Mouse (Mus musculus) layer of hippocampus, adult 2 months (tissue): ENCODE measurements around the gene Apobr. TPM values are rescaled to one million over a fixed set of nuclear protein-coding genes. Genes with fewer than 3 reads are reported as not detected.

Source experiments
- DNase-seq, 2 experiments: peaks; one replicate each; pipeline ENCODE4 v3.0.0; 2022; ENCODE audit warnings: low spot score in 2 of 2
- H3K27ac ChIP-seq: fragments of 200-600 bp; 2 replicates; pipeline ENCODE4 v1.8.1; 2022
- H3K4me3 ChIP-seq: fragments of 200-600 bp; 2 replicates; pipeline ENCODE4 v1.8.1; 2022; ENCODE audit warnings: mild to moderate bottlenecking
- CTCF ChIP-seq: fragments of 200-600 bp; conservative IDR thresholded peaks from 2 replicates; pipeline ENCODE4 v1.8.1; 2022; ENCODE audit warnings: antibody characterized with exemption, mild to moderate bottlenecking, moderate library complexity
- total RNA-seq, 2 experiments: library from RNA; stranded (reverse); gene quantifications; 2 replicates each; pipeline ENCODE4 v1.2.3; 2021

Gene Apobr
- total RNA-seq, 2 experiments from 2014 or later, result 0.37 to 0.44 TPM

DNA sequence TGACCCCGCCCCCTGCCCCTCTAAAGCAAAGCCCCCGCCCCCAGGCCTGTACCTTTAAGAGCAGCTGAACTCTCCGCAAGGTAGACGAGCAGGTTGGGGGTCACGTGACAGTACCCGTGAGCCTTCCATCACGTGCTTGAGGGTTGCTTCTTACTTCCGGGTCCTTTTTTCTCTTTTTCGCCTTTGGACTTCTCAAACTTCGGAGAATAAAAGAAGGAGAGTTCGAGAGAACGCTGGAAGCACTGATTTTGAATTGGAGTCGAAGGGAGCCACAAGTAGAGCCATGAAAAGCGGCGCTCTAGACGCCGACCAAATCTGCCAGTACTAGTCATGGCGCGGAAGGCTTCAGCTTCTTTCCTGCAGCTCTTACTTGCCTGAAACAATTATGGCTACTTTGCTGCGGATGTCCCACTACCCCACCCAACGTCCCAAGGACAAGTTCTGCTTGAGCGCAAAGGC is 1.5 kb upstream of the Apobr start:
- Histone ChIP-seq H3K27ac (peak overlapping the region; percentile 97), H3K4me3 (peak overlapping the region; percentile 86)
- TF ChIP-seq CTCF, result no peak
- peak; percentile 82 to 84 for DNase-seq

- no peak for DNase-seq
- Histone ChIP-seq H3K4me3 (peak overlapping the region; percentile 86), H3K27ac (peak overlapping the region; percentile 97)
- TF ChIP-seq CTCF, result no peak
Measured at GRCm38 (mm10) chr7:126583761-126584160, 981 bp upstream of the Apobr start.

GRCm38 (mm10) chr7:126585717-126586116 is 975 bp downstream of the Apobr start, which contains the start of gene Cln3:
TSS of gene Cln3 (minus strand) at chr7:126585817.
- TF ChIP-seq CTCF, result no peak
- no peak for DNase-seq
- Histone ChIP-seq H3K27ac (no peak within 1 kb of the TSS), H3K4me3 (no peak within 1 kb of the TSS)

DNA sequence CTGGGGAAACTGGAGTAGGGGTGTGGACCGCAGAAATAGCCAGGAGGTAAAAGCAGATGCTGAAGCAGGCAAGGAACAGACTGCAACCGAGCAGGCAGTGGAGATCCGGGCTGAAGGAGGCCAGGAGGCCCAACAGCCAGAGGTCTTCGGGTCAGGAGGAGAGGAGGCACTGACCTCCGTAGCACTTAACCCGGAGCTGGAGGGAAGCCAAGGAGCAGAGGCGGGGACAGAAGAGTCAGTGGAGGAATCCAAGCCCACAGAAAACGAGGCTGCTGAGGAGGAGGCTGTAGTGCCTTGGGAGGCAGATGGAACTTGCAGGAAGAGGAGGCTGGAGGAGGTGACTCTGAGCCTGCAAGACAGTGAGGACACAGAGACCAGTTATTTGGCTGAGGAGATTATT is 2.1 kb downstream of the Apobr start:
- Histone ChIP-seq H3K4me3 (no peak overlapping the region), H3K27ac (no peak overlapping the region)
- DNase-seq, result no peak
- no peak for TF ChIP-seq CTCF

- DNase-seq, result peak; percentile 20 to 57
- H3K4me3 ChIP-seq, result peak overlapping the region; percentile 26; the same call in 1 of the 2 replicates
- no peak overlapping the region for H3K27ac ChIP-seq
- peak; percentile 78 for TF ChIP-seq CTCF
Measured at GRCm38 (mm10) chr7:126587779-126588178, 3.0 kb downstream of the Apobr start.

GRCm38 (mm10) chr7:126594862-126595561 is 10.3 kb downstream of the Apobr start, which contains the start of gene Il27:
TSS of gene Il27 (minus strand) at chr7:126594941.
- H3K27ac ChIP-seq, result no peak within 1 kb of the TSS
- no peak for DNase-seq
- no peak within 1 kb of the TSS for H3K4me3 ChIP-seq
- TF ChIP-seq CTCF, result no peak

DNA sequence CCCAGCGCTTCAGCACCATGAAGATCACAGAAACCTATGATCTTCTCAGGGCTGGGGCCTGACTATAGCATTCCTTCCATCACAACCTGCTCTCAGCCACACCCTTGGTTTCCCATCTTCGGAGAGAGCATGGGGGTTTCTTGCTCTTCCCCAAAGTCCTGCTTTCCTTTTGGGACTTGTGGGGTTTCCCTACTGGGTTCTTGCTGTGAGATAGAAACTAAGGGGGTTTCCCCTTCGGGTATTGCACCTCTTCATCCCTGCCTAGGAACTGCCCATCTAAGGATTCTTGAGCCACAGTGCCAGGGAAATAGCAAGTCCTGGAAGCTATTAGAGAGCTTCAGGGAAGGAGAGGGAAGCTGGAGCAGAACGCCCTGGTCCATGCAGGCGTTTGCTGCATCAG is 11.1 kb downstream of the Apobr start:
- no peak overlapping the region for H3K27ac ChIP-seq
- TF ChIP-seq CTCF, result no peak
- H3K4me3 ChIP-seq, result no peak overlapping the region
- no peak for DNase-seq

DNA sequence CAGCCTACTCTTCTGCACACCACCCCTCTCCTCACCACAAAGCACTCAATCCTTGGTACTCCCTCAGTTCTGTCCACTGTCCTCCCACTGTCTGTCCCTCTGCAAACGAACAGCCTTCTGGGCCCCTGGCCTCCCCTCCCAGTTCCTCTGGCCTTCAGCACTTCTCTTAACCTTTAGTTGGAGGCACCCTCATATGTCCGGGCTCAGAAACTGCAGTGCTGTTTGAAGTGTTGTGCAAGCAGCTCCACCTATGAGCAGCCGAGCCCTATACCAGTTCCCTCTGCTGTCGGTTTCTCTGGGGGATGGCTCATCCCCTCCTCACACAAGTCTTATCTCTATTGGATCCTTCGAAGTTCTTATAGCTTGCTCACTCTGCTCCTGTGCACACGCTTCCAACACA is 11.7 kb downstream of the Apobr start:
- no peak overlapping the region for H3K4me3 ChIP-seq
- no peak overlapping the region for H3K27ac ChIP-seq
- no peak for DNase-seq
- TF ChIP-seq CTCF, result no peak

GRCm38 (mm10) chr7:126598919-126599318 is 14.2 kb downstream of the Apobr start:
- TF ChIP-seq CTCF, result no peak

DNA sequence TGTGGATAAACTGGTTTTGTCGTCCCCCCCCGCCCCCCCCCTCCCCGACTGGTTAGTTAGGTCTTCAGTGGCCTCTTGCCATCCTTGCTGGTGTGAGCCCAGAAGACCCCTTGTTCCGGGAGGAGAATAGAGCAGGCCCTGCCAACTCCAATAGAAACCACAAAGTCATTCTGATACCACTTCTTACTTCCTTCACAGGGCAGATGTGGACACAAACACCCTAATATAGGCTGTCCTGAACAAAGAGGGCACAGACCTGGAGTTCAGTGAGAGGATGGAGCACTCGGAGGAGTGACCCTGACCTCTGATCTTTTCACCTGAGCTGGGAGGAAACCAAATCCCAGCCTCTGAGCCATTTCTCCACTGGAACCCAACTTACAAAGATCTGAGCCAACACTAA is 17.2 kb downstream of the Apobr start:
- no peak overlapping the region for H3K27ac ChIP-seq
- no peak overlapping the region for H3K4me3 ChIP-seq
- no peak for DNase-seq
- TF ChIP-seq CTCF, result no peak

More at GRCm38 (mm10) chr7:126598919-126599318, 14.2 kb downstream of the Apobr start:
- no peak for DNase-seq
- H3K27ac ChIP-seq, result no peak overlapping the region
- no peak overlapping the region for H3K4me3 ChIP-seq

DNA sequence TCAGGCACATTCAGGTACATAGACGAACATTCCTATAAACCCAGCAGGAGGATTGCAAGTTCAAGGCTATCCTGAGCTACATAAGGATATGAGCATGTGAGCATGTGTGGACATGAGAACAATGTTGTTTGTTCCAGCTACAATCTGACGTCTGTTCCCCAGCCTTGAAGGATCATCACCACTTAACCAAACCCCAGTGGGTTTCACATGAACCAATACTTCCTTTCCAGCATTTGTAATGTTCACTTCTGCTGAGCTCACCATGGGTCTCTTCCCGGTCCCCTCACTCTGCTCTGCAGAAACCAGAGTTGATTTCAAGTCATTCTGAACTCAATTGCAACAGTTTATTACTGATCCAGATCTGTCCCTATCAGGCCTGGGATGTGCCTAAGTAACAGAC is 17.9 kb downstream of the Apobr start:
- no peak overlapping the region for H3K4me3 ChIP-seq
- no peak for TF ChIP-seq CTCF
- H3K27ac ChIP-seq, result no peak overlapping the region
- no peak for DNase-seq

DNA sequence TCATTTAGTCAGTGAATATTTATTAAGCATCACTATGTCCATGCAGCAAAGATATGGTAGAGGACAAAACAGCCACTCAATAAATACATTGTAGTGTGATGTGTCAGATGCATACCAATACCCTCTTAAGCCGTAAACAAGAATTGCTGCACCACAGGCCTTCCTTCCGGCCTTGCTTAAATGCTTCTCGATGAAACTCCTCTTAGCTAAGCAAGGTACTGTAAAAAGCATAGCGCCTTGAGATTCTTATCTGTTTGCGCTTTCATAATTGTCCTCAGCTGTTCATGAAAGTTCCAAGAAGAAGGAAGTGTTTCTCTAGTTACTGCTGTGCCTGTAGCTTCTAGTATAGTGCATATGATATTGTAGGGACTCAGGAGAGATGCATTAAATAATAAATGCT is 21.9 kb downstream of the Apobr start:
- no peak for DNase-seq
- Histone ChIP-seq H3K4me3 (no peak overlapping the region), H3K27ac (no peak overlapping the region)
- no peak for TF ChIP-seq CTCF

DNA sequence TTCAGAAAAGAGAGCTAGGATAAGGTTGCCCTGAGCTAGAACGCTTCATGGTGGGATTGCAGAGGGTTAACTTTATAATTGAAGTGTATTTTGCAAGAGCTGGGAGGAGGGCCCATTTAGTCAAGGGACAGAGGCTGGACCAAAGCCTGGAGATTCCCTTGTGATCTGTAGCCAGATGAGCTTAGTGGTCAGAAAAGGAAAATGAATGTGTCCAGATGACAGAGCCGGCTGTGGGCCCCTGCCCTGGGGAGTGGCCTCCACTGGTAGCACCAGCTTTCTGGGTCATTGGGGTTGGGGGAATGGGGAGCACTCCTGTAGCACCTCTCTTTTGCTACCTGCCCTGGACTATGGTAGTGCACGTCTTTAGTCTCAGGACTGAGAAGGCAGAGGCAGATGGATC is 22.3 kb downstream of the Apobr start:
- H3K27ac ChIP-seq, result no peak overlapping the region
- TF ChIP-seq CTCF, result no peak
- H3K4me3 ChIP-seq, result no peak overlapping the region
- no peak for DNase-seq

- TF ChIP-seq CTCF, result no peak
- no peak overlapping the region for H3K4me3 ChIP-seq
Measured at GRCm38 (mm10) chr7:126607796-126608195, 23.1 kb downstream of the Apobr start.

More at GRCm38 (mm10) chr7:126607796-126608195, 23.1 kb downstream of the Apobr start:
- DNase-seq, result no peak
- H3K27ac ChIP-seq, result no peak overlapping the region
